Mouse (Mus musculus) stomach, postnatal 0 days (tissue): ENCODE results near the gene H1f0.

Source experiments
- CTCF ChIP-seq: IDR thresholded peaks from 2 replicates; pipeline ENCODE4 v1.5.1; 2016; ENCODE audit warnings: antibody characterized with exemption, low read depth, mild to moderate bottlenecking, moderate library complexity
- EP300 ChIP-seq: optimal IDR thresholded peaks from 2 replicates; pipeline ENCODE3; 2016; ENCODE audit warnings: antibody characterized with exemption

GRCm38 (mm10) chr15:79048186-79048585 lies 19.9 kb downstream of the H1f0 start:
- TF ChIP-seq EP300 (no peak), CTCF (no peak)
